21 mouse cellular contexts compared by ENCODE assay signal in genomic region chr6:131396650-131397049, GRCm38 (mm10). TPM values are rescaled to one million over a fixed set of nuclear protein-coding genes. Genes with fewer than 3 reads are reported as not detected.
DNase-seq lines count a peak whose midpoint lies in the region; ATAC-seq and TF ChIP-seq lines count a peak whose summit lies in the region.
"Had no signal": no experiment of that assay in that cellular context is flagged by ENCODE, and none has a peak within 500 bp of the region (broad histone marks: within the 10 kb centered on the region; RNA-seq: fewer than 3 reads in every experiment).

No protein-coding gene starts in this region.

- no peaks in the 10 kb centered on the region for H3K79me3 ChIP-seq in C2C12 (ENCODE audit: low read depth)

- 36% methylated on average over 1 of the region's 1 CpGs for WGBS in heart, embryonic 13.5 days
- WGBS in heart, adult 2 months = 22% methylated on average over 1 of the region's 1 CpGs
- WGBS in intestine, embryonic 15.5 days = 14% methylated on average over 1 of the region's 1 CpGs

- H3K79me2 ChIP-seq in heart, adult 2 months (replicated peaks; ENCODE audit: control insufficient read depth, insufficient read depth, low read length) = no peaks in the 10 kb centered on the region
- H3K79me2 ChIP-seq in C2C12 (ENCODE audit: control insufficient read depth, insufficient read depth) = no peaks in the 10 kb centered on the region

- ATAC-seq in heart, embryonic 13.5 days (ENCODE audit: extremely low read depth, insufficient number of reproducible peaks, low FRiP score, low TSS enrichment) = peak; percentile 51; the same call in 1 of the 2 replicates
- ATAC-seq in intestine, embryonic 15.5 days = peak; percentile 77
- 0 out of 2 replicates have a peak, but pooled peaks have one; percentile 27 for ATAC-seq in megakaryocyte, adult 5-6 weeks (ENCODE audit: poor library complexity, severe bottlenecking)
- ATAC-seq in inflammation-experienced regulatory T-cells, adult 6 months = no peak
- ATAC-seq: forebrain, postnatal 0 days; hindbrain, embryonic 16.5 days; midbrain, embryonic 15.5 days had no signal

- no peak for TF ChIP-seq CTCF in heart, adult 2 months (IDR thresholded peaks at IDR 0.05)
- no peak for TF ChIP-seq CTCF in C2C12 (IDR thresholded peaks at IDR 0.05; ENCODE audit: control insufficient read depth, insufficient read depth, insufficient read length)

- H3K27ac ChIP-seq in heart, embryonic 13.5 days (replicated peaks) = no peak overlapping the region
- no peak overlapping the region for H3K27ac ChIP-seq in heart, adult 2 months
- no peak overlapping the region for H3K27ac ChIP-seq in intestine, embryonic 15.5 days
- H3K27ac ChIP-seq: lung, embryonic 15.5 days; midbrain, embryonic 15.5 days; stomach, embryonic 15.5 days had no signal

- peaks cover 12% of the 10 kb centered on the region for H3K4me1 ChIP-seq in heart, embryonic 13.5 days
- H3K4me1 ChIP-seq in heart, adult 2 months (ENCODE audit: control insufficient read depth, insufficient read depth, low read length) = no peaks in the 10 kb centered on the region
- no peaks in the 10 kb centered on the region for H3K4me1 ChIP-seq in intestine, embryonic 15.5 days (replicated peaks)
- H3K4me1 ChIP-seq: lung, embryonic 15.5 days; midbrain, embryonic 15.5 days; stomach, embryonic 15.5 days had no signal

- H3K27me3 ChIP-seq in heart, embryonic 13.5 days (replicated peaks) = no peaks in the 10 kb centered on the region
- H3K27me3 ChIP-seq in heart, adult 2 months (ENCODE audit: control insufficient read depth, insufficient read depth, low read length) = no peaks in the 10 kb centered on the region
- H3K27me3 ChIP-seq in C2C12 (ENCODE audit: control insufficient read depth, insufficient read depth, insufficient read length) = no peaks in the 10 kb centered on the region
- no peaks in the 10 kb centered on the region for H3K27me3 ChIP-seq in intestine, embryonic 15.5 days (replicated peaks)
- H3K27me3 ChIP-seq: lung, embryonic 15.5 days; midbrain, embryonic 15.5 days; stomach, embryonic 15.5 days had no signal

- H3K4me3 ChIP-seq in heart, embryonic 13.5 days = no peak overlapping the region
- no peak overlapping the region for H3K4me3 ChIP-seq in heart, adult 2 months
- no peak overlapping the region for H3K4me3 ChIP-seq in C2C12 (ENCODE audit: insufficient read depth, poor library complexity, severe bottlenecking)
- no peak overlapping the region for H3K4me3 ChIP-seq in intestine, embryonic 15.5 days (replicated peaks)
- H3K4me3 ChIP-seq: lung, embryonic 15.5 days; midbrain, embryonic 15.5 days; stomach, embryonic 15.5 days had no signal

- H3K9me3 ChIP-seq in heart, embryonic 13.5 days = no peaks in the 10 kb centered on the region
- H3K9me3 ChIP-seq in intestine, embryonic 15.5 days = no peaks in the 10 kb centered on the region
- H3K9me3 ChIP-seq: lung, embryonic 15.5 days; midbrain, embryonic 15.5 days; stomach, embryonic 15.5 days had no signal

- no peak for DNase-seq in heart, adult 2 months
- DNase-seq in kidney, postnatal 4 days = no peak
- no peak for DNase-seq in lung, postnatal 10 days
- DNase-seq: adrenal gland, postnatal 14 days; B cell, adult 2 months; cerebellum, adult 11-12 months; cerebellum, postnatal 25 days; forebrain, postnatal 0 days; heart, postnatal 14 days; kidney, adult 9 months; left cerebral cortex, postnatal 4 days; right cerebral cortex, postnatal 14 days had no signal

- H3K4me2 ChIP-seq in heart, embryonic 13.5 days = no peak overlapping the region
- H3K4me2 ChIP-seq in intestine, embryonic 15.5 days (replicated peaks) = no peak overlapping the region
- H3K4me2 ChIP-seq: lung, embryonic 15.5 days; midbrain, embryonic 15.5 days; stomach, embryonic 15.5 days had no signal

- no peak overlapping the region for H3ac ChIP-seq in C2C12 (ENCODE audit: control insufficient read depth, insufficient read length, low read depth)

- intact Hi-C loops in heart, adult 2 months (cut with DNase I) = no loop called here

- no peak for TF ChIP-seq POLR2A in heart, adult 2 months (IDR thresholded peaks at IDR 0.05; ENCODE audit: insufficient read depth, low read depth, low read length)

- H3K36me3 ChIP-seq in heart, embryonic 13.5 days = no peaks in the 10 kb centered on the region
- H3K36me3 ChIP-seq in heart, adult 2 months (ENCODE audit: control insufficient read depth, insufficient read depth, low read length) = no peaks in the 10 kb centered on the region
- no peaks in the 10 kb centered on the region for H3K36me3 ChIP-seq in C2C12 (ENCODE audit: control insufficient read depth, insufficient read depth)
- H3K36me3 ChIP-seq in intestine, embryonic 15.5 days = no peaks in the 10 kb centered on the region
- H3K36me3 ChIP-seq: lung, embryonic 15.5 days; midbrain, embryonic 15.5 days; stomach, embryonic 15.5 days had no signal

- TF ChIP-seq EP300 in heart, adult 2 months (IDR thresholded peaks at IDR 0.05; ENCODE audit: insufficient read depth, low read depth, low read length) = no peak

- H3K9ac ChIP-seq in heart, embryonic 13.5 days = no peak overlapping the region
- no peak overlapping the region for H3K9ac ChIP-seq in heart, adult 2 months (ENCODE audit: low read depth, low read length)
- no peak overlapping the region for H3K9ac ChIP-seq in intestine, embryonic 15.5 days
- H3K9ac ChIP-seq: forebrain, postnatal 0 days; lung, embryonic 15.5 days; midbrain, embryonic 15.5 days; stomach, embryonic 15.5 days had no signal

TF ChIP-seq in C2C12, 6 proteins besides CTCF, POLR2A, EP300 and RAD21:
- TF ChIP-seq USF1 (IDR thresholded peaks at IDR 0.05; ENCODE audit: low read depth) (no peak), CEBPB (IDR thresholded peaks at IDR 0.05; ENCODE audit: low read depth) (no peak), MYOD1 (IDR thresholded peaks at IDR 0.05; ENCODE audit: control insufficient read depth, insufficient read length, low read depth) (peak; percentile 59), MYOG (IDR thresholded peaks at IDR 0.05; ENCODE audit: control insufficient read depth, extremely low read depth, insufficient read length) (no peak)

RNA-seq across cellular contexts. Expression of gene Ybx3, which starts 8.4 kb away (rescaled TPM):
- 36.9 and 43.2 TPM in 2 replicates for polyA plus RNA-seq in heart, embryonic 13.5 days (2015; fragmentation: Nextera tagmentation; extraction: Ambion mirVana)
- 100 to 1,000 TPM; 246 to 262 TPM for total RNA-seq in heart, adult 2 months (2021)
- polyA plus RNA-seq in heart, adult 2 months (2012; rRNA removed) = 72.1 and 87.2 TPM in 2 replicates
- polyA plus RNA-seq in C2C12 (2012; fragmentation: generic; extraction: Trizol) = 338 TPM
- 52.7 and 57.6 TPM in 2 replicates for polyA plus RNA-seq in intestine, embryonic 15.5 days (2015; fragmentation: Nextera tagmentation; extraction: Ambion mirVana)
- 198 and 202 TPM in 2 replicates for total RNA-seq in megakaryocyte, adult 5-6 weeks (2015)
- 215 and 291 TPM in 2 replicates for total RNA-seq in megakaryocyte, adult 5-6 weeks (2017)
- 10 to 100 TPM; 20.5 to 28.0 (median 24.7) TPM for polyA plus RNA-seq in inflammation-experienced regulatory T-cells, adult 6 months (2017; shearing (Covaris generic))

RNA-seq across cellular contexts. Expression of gene Styk1, which starts 43.3 kb away (rescaled TPM):
- 0.71 and 1.1 TPM in 2 replicates for polyA plus RNA-seq in heart, embryonic 13.5 days (2015; fragmentation: Nextera tagmentation; extraction: Ambion mirVana)
- under 1 TPM; 0.08 to 0.09 TPM for total RNA-seq in heart, adult 2 months (2021)
- polyA plus RNA-seq in heart, adult 2 months (2012; rRNA removed) = 0.12 and 0.23 TPM in 2 replicates
- 0.27 TPM for polyA plus RNA-seq in C2C12 (2012; fragmentation: generic; extraction: Trizol)
- 11.3 and 13.8 TPM in 2 replicates for polyA plus RNA-seq in intestine, embryonic 15.5 days (2015; fragmentation: Nextera tagmentation; extraction: Ambion mirVana)
- total RNA-seq in megakaryocyte, adult 5-6 weeks (2015) = 0.59 and 1.7 TPM in 2 replicates
- total RNA-seq in megakaryocyte, adult 5-6 weeks (2017) = 1.1 and 1.3 TPM in 2 replicates
- polyA plus RNA-seq in inflammation-experienced regulatory T-cells, adult 6 months (2017; shearing (Covaris generic)) = not detected
